Mouse (Mus musculus) embryo, embryonic 9.5 days (tissue): Measurements from ENCODE around the gene Tubb4a.
"Not testable (repeated sequence)": the region's sequence is repeated elsewhere in the genome, so short reads cannot be mapped to it uniquely, and the experiment has no call there.

Experiments
- DNase-seq: peaks from one replicate; pipeline ENCODE4 v3.0.0-alpha.2; 2017; ENCODE audit errors: extremely low spot score

Gene Tubb4a

DNA sequence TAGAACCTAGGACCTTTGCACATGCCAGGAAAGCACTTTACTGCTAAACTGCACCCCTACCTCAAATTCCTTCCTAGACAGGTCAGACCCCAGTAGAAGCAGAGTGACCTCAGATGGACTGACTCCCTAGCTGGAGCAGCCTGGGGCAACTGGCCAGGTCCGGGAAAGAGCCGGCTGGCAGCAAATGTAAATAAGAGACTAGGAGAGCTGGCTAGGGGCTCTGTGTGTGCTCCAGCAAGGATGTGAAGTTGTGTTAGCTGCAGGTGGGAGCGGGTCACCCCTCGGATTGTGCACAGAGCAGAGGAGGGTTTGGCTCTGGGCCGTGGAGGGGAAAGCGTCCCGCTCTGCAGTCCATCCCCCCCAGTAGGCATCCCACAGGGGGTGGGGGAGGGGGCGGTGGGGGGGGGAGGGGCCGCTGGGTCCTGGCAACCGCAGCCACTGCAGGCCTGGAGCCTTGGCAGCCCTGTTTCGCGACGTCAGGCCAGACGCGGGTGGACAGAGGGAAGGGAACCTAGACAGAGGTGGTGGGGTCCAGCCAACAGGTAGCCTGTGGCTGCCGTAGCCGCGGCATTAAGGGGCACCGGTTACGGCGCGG is 28.6 kb downstream of the Tubb4a start, which contains the start of gene Crb3:
Gene Crb3 (plus strand): TSS at position 215 of the 595 bp plus-strand sequence.
- no peak for DNase-seq

DNA sequence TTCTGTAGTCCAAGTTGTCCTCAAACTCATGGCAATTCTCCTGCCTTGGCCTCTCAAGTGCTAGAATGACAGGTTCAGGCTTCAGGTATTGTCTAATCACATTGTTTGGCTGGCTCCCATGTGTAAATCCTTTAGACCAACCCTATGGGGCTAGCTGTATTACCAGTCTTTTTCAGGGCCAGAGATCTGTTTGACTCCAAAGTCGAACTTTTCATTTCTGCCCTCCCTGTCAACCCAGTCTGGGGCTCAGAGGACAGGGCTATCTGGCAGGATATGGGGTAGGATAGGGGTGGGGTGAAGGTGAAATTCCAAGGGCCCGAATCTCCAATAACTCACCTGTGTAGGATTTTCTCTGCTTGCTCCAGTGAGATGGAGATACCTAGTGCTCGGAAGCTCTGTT is 31.3 kb downstream of the Tubb4a start:
- DNase-seq: no peak

GRCm38 (mm10) chr17:57051679-57052078 is 35.9 kb downstream of the Tubb4a start:
- not testable (repeated sequence) for DNase-seq

- no peak for DNase-seq
Observed at GRCm38 (mm10) chr17:57048816-57049215, 38.8 kb downstream of the Tubb4a start.

- DNase-seq: no peak
Observed at GRCm38 (mm10) chr17:57047406-57047805, 40.2 kb downstream of the Tubb4a start.

DNA sequence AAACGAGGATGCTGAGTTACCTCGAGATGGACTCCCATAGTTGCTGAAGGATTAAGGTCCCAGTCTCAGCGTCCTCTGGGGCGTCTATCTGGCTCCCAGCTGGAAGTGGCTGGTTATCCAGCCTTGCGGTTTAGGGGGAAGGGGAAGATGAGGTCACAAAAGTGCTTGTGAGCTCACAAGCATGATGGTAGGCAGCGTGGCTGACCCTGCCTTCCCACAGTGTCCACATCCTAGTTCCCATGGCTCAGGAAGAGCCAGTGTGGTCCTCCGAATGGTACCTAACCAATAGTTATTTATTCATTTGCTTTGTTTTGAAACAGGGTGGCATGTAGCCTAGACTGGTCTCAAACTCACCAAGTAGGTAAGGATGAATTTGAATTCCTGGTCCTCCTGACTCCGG is 46.0 kb downstream of the Tubb4a start, which contains the start of gene Slc25a41:
Gene Slc25a41 (minus strand): TSS at position 101 of the 400 bp plus-strand sequence.
- DNase-seq: no peak

- no peak for DNase-seq
Observed at GRCm38 (mm10) chr17:57038978-57039377, 48.6 kb downstream of the Tubb4a start.

DNA sequence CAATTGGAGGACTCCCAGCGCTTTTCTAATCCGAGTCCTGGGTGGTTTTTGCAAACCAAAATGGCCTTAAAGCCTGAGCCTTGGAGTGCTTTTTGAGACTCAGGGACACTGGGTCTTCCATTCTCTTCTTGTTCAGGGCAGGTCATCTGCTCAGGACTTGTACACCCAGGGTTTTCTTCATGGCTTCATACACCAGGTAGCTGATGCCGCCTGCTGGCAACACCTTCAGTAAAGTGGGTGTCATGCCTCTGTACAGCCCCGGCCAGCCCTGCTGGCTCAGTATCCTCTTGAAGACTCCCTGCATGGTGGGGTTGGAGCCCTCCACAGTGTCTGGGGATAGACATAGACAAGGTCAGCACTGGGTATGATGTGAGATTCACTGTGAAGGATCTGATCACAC is 54.7 kb downstream of the Tubb4a start:
- DNase-seq: no peak

- peak; percentile 99 for DNase-seq
Observed at GRCm38 (mm10) chr17:57031661-57032420, 55.7 kb downstream of the Tubb4a start.

GRCm38 (mm10) chr17:57030931-57031660 is 56.5 kb downstream of the Tubb4a start, which contains the start of gene Khsrp:
Khsrp (minus strand) TSS chr17:57031522.
- peak; percentile 65 for DNase-seq
